Mouse (Mus musculus) lung, adult 10 weeks (tissue): ENCODE measurements around the gene Abca13. TPM values are rescaled to one million over a fixed set of nuclear protein-coding genes. Genes with fewer than 3 reads are reported as not detected.

Experiments used
- polyA plus RNA-seq: library from polyadenylated mRNA; stranded (reverse); fragments of 350-450 nt; fragmentation: Illumina TruSeq; extraction: RNeasy Lipid Tissue Mini Kit (QIAGEN cat#74804); gene quantifications from one replicate; pipeline ENCODE4 v1.2.3, GENCODE M21; 2014; ENCODE audit warnings: low read depth, low replicate concordance; ENCODE audit not compliant: insufficient read depth

Gene Abca13
- polyA plus RNA-seq, result 0.03 TPM

DNA sequence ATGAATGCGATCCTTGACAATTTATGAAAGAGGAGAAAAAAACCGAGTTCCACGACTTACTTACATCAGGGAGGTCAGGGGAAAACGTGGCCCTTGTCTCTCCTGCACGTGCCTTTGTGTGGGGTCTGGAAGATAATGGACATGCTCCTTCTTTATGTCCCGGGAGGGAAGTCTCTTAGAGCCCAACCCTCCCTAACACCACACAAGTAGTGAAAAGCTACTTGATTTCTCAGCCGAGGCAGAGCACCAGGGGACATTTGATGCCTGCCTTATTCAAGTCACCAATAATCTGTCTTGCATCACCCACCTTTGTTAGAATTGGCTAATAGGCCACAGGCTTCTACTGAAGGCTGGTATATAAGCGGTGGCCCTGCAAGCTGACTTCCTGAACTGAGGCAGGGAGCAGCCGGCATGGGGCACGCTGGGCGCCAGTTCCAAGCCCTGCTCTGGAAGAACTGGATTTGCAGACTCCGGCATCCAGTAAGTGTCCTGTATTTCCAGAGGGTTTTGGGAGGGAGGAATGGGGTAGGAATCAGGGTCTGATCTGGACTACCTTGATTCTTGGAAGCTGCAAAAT, at the start of gene Abca13:
Gene Abca13, plus strand, starts transcription at position 388 of the 577 bp plus-strand sequence.

Other genes starting within 250 kb of the Abca13 start
- gene Pkd1l1, start 218.7 kb upstream of the Abca13 start, polyA plus RNA-seq, result not detected
- 4.6 TPM for gene Hus1, start 180.8 kb upstream of the Abca13 start, polyA plus RNA-seq
- gene Gm11992, start 143.3 kb upstream of the Abca13 start, polyA plus RNA-seq, result 2.9 TPM
- gene Sun3, start 143.0 kb upstream of the Abca13 start, polyA plus RNA-seq, result not detected
- gene Upp1, start 73.8 kb upstream of the Abca13 start, polyA plus RNA-seq, result 14.1 TPM